Mouse (Mus musculus) heart, adult 11 months (tissue): ENCODE measurements around the gene Rasal1.
A peak's percentile ranks its signal among the peaks of the same experiment; 100 is the strongest.

ENCODE experiments used
- DNase-seq: peaks from one replicate; pipeline ENCODE4 v3.0.0; 2022

Gene Rasal1

DNA sequence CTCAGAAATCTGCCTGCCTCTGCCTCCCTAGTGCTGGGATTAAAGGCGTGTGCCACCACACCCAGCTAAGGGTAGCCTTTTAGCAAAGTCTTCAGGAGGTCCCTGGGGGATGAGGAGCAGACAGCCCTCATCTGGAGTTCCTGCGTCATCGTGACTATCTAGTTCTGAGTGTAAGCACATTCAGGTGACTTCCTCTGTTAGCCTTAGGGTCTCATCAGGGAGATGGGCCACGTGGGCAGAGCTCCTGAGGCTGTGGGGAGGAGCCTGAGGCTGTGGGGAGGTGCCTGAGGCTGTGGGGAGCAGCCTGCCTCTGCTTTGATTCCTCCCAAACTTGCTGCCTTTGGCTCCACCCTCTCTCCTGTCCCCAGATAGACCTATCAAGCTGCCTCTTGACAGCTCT lies 48.3 kb downstream of the Rasal1 start:
- DNase-seq, result no peak

DNA sequence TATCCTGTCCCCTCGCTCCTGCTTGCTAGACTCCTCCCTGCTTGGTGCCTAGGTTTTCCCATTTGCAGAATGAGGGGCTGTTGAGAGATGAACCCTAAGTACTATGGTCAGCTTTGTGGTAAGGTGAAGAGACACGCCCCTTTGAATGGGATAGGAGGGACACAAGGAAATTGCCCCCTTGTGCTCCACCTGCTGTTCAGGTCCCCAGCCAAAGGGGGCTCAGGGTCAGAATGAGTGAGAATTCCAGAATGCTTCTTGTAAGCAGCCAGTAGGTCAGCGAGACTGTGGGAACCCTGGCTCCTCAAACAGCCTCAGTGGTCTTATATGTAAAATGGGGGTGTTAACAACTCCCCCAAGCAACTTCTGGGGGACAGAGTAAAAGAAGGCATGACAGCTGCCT lies 49.6 kb downstream of the Rasal1 start:
- no peak for DNase-seq

DNA sequence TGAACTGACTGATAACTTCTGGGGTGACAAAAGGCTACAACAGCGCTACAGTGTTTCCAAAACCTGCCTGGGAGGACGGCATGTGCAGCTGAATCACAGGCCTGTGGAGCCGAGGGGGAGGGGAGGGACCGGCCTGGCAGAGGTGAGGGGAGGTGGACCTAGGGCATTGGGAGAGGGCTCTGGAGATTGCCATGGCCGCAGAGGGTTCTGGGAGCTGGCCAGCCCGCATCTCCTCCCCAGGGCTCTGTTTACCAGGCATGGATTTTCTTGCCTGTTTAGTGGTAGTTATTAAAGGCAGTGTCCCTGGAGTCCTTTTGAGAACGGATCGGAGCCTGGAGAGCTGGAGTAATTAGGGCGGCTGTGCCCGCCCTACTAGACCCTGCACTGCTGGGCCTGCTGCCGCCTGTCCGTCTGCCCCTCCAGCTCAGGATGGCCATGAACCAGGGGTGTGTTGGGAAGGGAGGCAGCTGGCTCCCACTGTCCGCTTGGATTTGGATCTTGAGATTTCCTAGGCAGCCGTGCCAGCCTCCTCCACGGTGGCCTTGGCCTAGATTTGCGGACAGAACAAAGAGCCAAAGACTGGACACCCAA lies 50.3 kb downstream of the Rasal1 start:
- peak; percentile 94 for DNase-seq

DNA sequence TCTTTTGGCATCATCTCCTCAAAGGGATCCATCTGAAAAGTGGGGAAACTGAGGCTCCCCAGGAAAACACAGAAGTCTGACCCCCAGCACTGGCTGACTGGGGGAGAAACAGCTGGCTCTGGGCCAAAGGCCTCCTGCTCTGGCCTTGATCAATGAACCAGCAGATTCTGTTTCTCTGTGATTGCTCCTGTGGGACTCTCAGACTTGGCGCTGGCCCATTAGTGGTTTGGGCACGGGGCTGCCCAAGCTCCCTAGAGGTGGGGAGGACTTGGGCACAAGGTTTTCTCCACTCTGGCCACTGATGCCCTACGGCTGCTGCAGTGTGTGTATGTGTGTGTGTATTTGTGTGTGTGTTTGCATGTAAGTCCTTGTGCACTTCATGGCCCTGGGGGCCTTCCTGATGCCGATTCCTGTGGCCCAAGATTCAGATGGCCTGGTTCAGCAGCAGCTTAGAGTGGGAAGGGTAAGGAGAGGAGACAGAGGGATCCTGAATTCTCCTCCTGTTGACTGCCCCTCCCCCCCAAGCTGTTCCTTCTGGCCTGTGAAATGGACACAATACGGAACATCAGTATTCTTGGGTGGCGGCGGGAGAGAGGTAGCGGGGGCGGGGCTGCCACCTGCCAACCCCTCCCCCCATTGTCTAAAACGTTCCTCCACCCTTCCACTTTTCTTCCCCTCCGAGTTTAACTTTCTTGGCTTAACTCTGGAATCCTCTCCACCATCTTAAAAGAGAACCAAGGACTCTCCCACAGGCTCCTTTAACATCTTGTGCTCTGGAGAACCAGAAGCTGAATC lies 52.6 kb downstream of the Rasal1 start:
- DNase-seq, result no peak

DNA sequence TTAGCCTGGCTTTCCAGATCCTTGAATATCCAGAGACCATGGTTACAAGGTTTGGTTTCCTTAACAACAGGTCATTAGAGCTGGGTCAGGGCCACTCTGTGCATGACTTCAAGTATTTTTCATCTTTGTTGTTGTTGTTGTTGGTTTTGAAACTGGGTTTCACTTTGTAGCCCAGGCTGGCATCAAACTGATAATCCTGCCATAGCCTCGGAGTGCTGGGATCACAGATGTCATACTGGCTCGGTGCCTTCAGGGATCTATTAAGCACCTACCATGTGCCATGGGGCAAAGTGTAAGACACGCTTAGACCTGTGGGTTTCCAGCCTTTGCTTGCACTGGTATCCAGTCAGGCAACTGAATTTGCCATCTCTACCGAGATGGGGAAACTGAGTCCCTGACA lies 53.8 kb downstream of the Rasal1 start:
- DNase-seq, result no peak

DNA sequence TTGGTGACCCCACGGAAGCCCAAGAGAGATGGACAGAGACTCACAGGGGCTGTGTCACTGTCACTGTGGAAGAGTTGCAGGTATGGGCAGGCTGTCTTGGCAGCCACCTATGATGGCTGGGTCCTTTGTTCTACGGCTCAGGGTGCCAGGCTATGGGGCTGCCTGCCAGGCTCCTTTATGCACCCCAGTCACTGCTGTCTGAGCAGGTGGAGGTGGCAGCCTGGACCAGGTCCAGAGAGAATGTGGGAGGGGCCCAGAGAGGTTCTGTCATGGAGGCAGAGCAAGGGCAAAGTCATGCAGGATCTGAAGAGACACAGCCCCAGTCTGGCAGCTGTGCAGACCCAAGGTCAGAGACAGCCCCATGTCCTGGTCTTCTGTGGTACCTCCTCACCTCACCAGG lies 54.4 kb downstream of the Rasal1 start:
- DNase-seq, result no peak

DNA sequence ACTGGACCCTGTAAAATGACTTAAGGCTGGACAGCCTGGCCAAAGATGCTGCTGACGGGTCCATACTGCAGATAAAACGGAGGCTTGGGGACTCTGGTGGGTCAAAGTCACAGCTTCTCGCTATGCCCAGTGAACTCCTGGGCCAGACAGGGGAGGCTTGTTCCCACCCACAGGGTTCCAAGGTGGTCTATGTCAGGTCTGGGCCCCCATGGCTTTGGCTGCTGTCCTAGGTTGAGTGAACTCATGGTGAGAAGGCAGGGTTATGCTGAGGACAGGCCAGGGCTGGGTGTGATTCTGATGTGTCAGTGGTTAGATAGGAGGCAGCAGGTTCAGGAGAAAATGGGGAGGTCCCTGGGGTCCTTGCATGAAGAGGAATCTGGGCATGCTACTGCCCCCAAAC lies 55.0 kb downstream of the Rasal1 start:
- DNase-seq, result no peak

DNA sequence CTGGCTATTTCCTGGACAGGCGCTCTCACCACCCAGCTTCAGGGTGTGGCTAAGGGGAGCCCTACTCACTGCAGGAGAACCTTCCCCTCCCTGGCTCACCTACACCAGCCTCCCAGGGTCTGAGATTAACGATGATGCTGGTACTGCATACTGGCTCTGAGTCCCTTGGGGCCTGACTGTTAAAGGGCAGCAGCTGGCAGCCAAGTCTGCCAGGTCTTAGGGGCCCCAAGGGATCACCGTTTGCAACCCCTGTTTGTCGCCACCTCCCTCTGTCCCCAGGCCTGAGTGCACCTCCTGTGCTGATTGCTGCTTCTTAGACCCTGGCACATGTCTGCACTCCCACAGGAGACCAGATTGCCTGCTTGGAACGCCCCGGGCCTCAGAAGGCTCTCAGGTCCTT lies 55.8 kb downstream of the Rasal1 start:
- DNase-seq, result no peak

DNA sequence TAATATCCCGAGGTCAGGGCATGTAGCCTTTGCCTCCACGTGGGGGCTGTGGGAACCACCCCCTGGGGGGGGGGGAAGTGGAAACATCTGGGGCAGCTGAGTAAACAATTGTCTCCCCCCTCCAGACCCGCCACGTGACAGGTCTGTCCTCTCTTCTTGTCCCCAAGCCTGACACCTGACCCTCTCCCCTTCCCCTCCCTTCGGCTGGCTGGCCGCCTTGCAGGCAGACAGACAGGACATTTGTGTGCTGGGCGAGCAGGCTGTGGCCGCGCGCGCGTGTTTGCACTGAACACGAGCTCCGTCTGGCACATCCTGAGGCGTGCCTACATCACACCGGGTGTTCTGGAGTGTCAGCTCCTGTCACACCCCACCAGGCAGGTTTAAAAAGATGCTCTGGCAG lies 57.9 kb downstream of the Rasal1 start:
- peak; percentile 96 for DNase-seq

DNA sequence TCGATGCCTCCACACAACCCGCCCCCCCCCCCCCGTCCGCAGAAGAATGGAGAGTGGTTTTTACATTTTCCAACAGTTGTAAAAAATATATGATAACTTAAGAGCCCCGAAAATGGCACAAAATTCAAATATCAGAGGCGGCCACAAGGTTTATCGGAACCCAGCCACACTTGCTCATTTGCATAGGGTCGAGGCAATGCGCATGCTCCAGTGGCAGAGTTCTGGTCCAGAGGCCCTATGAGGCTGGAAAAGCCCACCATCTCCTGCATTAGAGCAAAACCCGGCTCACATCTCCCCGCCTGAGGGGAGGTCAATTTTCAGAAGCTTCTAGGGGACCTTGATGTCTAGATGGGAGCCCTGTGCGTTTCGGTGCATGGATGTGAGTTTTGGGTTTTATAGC lies 58.4 kb downstream of the Rasal1 start:
- DNase-seq, result no peak

DNA sequence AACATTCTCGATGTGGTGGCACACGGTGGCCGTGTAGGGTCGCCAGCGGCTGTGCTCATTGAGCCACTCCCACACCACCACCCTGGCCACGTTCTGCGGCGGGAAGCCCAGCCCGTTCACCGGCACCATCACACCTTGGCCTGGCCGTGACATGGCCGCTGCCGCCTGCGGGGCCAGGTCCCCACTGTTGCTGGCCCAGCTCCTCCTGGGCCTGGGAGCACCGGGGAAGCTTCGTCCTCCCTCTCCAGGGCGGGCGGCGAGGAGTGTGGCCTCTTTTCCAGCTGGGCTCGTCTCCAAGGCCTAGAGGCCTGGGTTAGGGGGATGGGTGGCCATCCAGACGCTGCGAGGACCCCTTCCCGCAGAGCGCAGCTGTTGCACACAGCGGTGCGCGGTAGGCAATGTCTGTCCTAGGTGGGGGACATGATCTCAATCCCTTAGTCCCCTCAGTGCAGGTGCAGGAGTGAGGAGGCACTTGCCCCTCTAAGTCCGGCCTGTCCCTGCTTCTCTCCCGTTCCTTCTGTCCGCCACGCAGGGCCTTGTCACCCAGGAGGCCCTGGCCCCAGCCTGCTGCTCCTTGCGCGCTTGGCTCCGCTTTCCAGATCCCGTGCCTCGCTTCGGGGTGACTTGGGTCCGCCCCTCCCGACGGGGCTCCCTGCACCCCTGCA lies 61.7 kb downstream of the Rasal1 start:
- no peak for DNase-seq

DNA sequence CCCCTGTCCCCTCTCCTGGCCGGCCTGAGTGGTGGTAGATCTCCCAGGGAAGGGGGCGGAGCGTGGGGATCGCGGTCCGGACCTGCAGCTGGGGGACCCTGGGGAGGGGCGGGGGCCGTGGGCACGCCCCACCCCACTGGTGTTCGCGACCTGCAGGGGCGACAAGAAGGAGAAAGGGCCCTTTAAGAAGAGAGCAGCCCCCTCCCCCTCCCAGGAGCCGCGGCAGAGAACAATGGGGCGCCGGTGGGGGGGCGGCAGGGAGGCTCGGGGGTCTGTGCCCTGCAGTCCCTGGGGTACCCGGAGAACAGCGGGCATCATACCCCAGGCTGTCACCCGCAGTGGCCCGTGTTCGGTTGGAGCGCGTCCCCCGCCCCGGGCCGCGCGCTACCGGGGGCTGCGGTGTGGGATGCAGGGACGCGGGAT lies 62.2 kb downstream of the Rasal1 start:
- DNase-seq, result peak; percentile 91

DNA sequence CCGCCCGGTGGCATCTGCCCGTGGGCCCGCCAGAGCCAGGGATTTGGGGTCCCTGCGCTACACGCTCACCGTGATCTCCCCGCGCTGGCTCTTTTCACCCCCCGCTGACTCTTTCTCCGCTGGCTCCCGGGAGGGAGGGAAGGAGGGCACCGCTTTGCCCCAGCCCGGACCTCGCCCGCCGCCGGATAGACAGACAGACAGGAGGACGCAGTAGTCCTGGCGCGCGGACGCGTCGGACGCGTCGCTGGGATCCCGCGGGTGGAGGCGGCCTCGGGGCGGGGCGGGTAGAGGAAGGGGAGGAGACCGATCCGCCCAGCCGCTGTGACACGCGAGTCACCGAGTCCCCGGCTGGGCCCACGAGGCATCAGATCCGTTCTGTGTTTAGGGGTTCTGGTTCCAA lies 62.8 kb downstream of the Rasal1 start:
- peak; percentile 95 for DNase-seq

DNA sequence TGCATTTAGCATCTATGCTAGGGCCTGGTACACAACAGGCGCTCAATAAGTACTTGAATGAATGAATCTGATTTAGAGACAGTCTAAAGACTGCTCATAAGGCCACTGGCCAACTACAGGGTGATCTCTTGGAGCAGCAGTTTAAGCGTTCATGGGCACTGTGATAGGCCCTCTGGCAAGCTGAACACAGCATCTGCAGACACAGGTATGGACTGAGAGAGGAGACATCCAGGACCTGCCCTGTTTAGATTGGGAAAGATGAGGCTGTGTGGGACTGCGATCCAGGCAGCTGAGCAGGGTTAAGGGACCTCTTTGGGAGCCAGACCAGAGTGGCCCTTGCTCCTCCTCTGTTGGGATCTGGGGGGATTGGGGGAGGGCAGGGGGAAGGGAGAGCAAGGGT lies 63.2 kb downstream of the Rasal1 start, which contains the start of gene Dtx1:
Dtx1 (minus strand) TSS at position 101 of the 400 bp plus-strand sequence.
- no peak for DNase-seq

DNA sequence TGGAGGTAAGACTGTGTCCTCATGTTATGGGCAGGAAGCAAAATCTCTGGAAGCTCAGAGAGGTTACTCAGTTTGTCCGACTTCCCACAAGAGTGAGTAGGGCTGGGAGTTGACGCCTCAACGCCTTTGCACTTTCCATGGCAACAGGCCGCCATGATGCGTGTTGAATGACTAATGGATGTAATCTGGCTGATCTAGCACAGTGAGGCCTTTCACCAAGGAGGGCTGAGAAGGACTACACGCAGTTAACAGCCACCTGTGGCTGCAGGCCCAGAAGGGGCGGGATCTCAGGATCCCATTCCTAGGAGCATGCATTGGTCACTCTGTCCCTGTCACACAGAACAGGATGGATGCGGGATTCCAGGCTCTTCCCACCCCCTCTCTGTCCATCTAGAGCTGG lies 64.1 kb downstream of the Rasal1 start:
- no peak for DNase-seq

DNA sequence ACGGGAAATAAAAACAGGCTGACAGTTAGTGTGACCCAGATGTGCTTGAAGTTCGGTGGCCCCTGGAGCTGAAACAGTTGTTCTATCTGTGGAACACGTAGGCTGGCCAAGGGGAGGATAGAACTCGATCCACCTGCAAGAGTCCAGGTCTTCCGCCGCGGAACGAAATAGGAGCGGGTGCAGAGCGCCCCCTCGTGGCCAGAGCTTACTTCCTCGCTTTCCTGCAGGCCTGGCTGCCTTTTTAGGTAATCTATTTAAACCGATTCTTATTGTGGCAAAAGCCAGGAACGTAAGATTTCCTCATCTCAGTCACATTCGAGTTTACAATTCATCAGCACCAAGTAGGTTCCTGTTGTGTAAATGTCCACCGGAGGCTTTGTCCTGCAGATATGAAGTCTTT lies 65.7 kb downstream of the Rasal1 start:
- DNase-seq, result no peak

DNA sequence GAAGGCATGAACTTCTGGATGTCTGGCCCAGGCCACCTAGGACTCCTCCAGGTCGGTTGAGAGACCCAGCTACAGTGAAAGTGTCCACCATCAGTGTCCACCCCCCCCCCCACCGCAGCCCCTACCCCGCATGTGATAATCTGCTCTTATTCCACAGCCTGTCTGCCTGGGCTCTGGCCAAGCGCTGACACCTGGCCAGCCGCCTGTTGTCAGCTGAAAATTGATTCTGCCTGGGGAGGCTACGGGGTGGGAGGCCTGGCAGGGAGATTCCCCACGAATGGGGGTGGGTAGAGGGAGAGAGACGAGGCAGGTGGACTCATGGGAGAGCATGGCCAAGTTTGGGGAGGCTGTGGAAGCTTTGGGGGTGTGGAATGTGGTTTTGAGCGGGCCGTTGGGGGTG lies 68.5 kb downstream of the Rasal1 start:
- no peak for DNase-seq

DNA sequence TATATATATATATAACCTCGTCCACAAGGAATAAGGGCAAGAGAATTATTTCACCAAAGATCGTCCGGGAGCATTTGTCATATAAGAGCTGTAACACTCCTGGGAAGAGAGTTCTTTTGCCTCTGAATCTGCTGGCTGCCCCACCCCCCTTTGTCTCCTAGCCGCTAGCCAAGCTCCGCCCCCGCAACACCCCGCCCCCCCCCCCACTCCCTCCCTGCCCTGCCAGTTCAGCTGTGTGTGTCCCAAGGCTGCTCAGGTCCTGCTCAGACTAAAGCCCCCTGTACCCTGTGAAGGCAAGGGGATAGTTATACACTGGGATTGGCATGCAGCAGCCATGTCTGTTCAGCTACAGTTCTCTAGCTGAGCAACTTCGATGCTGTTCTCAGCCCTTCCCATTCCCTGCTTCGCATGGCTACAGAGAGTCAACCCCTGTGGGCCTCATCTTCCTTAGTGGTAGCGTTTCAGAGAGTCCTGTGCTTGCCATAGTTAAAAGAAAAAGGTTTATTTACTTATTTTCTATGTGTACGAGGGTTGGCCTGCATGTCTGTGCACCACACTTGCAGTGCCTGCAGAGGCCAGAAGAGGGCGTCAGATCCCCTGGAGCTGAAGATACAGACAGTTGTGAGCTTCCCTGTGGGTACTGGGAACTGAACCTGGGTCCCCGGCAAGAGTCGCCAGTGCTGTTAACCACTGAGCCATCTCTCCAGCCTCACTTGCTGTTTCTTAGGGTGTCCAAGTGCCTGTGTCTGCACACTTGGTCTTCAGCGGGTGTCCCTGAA lies 70.2 kb downstream of the Rasal1 start:
- no peak for DNase-seq

DNA sequence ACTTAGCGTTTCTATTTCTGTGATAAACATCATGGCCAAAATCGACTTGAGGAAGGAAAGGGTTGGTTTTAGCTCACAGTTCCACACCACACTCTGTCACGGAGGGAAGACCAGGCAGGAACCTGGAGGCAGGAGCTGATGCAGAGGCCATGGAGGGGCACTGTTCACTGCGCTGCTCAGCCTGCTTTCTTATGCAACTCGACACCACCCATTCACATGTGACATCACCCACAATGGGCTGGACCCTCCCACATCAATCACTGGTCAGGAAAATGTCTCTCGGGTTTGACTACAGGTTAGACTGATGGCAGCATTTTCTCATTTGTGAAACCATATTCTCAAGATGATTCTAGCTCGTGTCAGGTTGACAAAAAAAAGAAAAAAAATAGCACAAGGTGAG lies 72.4 kb downstream of the Rasal1 start:
- DNase-seq, result no peak

DNA sequence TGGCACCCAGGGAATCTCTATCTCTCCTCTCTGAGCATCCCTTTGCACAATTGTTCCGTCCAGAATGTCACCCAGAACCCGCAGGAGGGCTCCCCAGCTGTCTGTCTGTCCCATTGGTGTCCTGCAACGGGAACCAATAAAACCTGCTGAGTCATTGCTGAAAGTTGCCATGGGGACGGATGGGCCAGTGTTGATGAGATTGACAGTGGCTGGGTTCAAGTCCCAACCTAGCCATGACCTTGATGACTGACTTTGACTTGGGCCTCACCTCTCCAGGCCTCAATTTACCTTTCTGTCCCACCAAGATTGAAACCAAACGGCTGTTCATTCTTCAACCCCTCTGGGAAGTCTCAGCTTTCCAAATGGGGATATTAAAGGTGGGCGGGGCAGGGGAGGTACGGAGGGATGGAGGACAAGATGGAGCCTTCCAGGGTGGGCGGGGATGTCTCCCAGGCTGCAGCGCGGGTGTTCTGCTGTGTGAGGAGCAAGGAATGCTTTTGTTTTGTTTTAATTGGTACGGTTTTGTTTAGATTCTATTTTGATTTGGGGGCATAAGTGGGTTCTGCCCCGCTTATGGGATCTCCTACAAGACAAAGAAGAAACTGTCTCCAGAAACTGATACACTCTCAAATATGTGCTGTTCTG lies 77.3 kb downstream of the Rasal1 start:
- DNase-seq, result no peak
